Mouse (Mus musculus): ENCODE results near the gene Imp3. TPM values are rescaled to one million over a fixed set of nuclear protein-coding genes. Genes with fewer than 3 reads are reported as not detected.

Imp3 gene
- polyA plus RNA-seq, 1 experiment from 2014 or later = 60.2 TPM

- DNase-seq (ENCODE audit: low spot score) = no peak
- H3K36me3 ChIP-seq (ENCODE audit: control insufficient read depth, insufficient read depth, low read length) = peaks cover 3% of the 10 kb centered on the region; the same call in 1 of the 2 replicates
- WGBS = 91% methylated on average over 3 of the region's 3 CpGs
Observed at GRCm38 (mm10) chr9:56961591-56961990, 24.3 kb downstream of the Imp3 start.

GRCm38 (mm10) chr9:56970158-56970557 is 32.9 kb downstream of the Imp3 start:
- Histone ChIP-seq H3K4me3 (ENCODE audit: low read depth, low read length) (no peak overlapping the region), H3K9me3 (ENCODE audit: control insufficient read depth, low read length) (no peaks in the 10 kb centered on the region), H3K4me1 (ENCODE audit: control insufficient read depth, insufficient read depth, low read length) (no peaks in the 10 kb centered on the region), H3K27me3 (ENCODE audit: control insufficient read depth, insufficient read depth, low read length) (no peaks in the 10 kb centered on the region), H3K9ac (ENCODE audit: low read length) (no peak overlapping the region), H3K4me2 (ENCODE audit: low read depth) (no peak overlapping the region), H3K36me3 (ENCODE audit: control insufficient read depth, insufficient read depth, low read length) (no peaks in the 10 kb centered on the region; the same call in 1 of the 2 replicates), H3K27ac (ENCODE audit: low read depth, low read length) (no peak overlapping the region)
- WGBS = 78% methylated on average over 2 of the region's 2 CpGs
- ATAC-seq (ENCODE audit: insufficient read depth, low FRiP score, low TSS enrichment) = no peak
- DNase-seq (ENCODE audit: low spot score) = no peak

More at GRCm38 (mm10) chr9:56961591-56961990, 24.3 kb downstream of the Imp3 start:
- Histone ChIP-seq H3K4me3 (ENCODE audit: low read depth, low read length) (no peak overlapping the region), H3K27me3 (ENCODE audit: control insufficient read depth, insufficient read depth, low read length) (no peaks in the 10 kb centered on the region), H3K4me2 (ENCODE audit: low read depth) (no peak overlapping the region), H3K27ac (ENCODE audit: low read depth, low read length) (no peak overlapping the region), H3K9me3 (ENCODE audit: control insufficient read depth, low read length) (no peaks in the 10 kb centered on the region), H3K4me1 (ENCODE audit: control insufficient read depth, insufficient read depth, low read length) (no peaks in the 10 kb centered on the region), H3K9ac (ENCODE audit: low read length) (no peak overlapping the region)
- no peak for ATAC-seq (ENCODE audit: insufficient read depth, low FRiP score, low TSS enrichment)

- no peaks in the 10 kb centered on the region for H3K4me1 ChIP-seq (ENCODE audit: control insufficient read depth, insufficient read depth, low read length)
- H3K9me3 ChIP-seq (ENCODE audit: control insufficient read depth, low read length) = no peaks in the 10 kb centered on the region
- no peak for ATAC-seq (ENCODE audit: insufficient read depth, low FRiP score, low TSS enrichment)
- no peaks in the 10 kb centered on the region for H3K27me3 ChIP-seq (ENCODE audit: control insufficient read depth, insufficient read depth, low read length)
- H3K36me3 ChIP-seq (ENCODE audit: control insufficient read depth, insufficient read depth, low read length) = no peaks in the 10 kb centered on the region; the same call in 1 of the 2 replicates
- no peak overlapping the region for H3K4me3 ChIP-seq (ENCODE audit: low read depth, low read length)
- H3K9ac ChIP-seq (ENCODE audit: low read length) = no peak overlapping the region
- no peak overlapping the region for H3K27ac ChIP-seq (ENCODE audit: low read depth, low read length)
- DNase-seq (ENCODE audit: low spot score) = no peak
- 84% methylated on average over 8 of the region's 8 CpGs for WGBS
- H3K4me2 ChIP-seq (ENCODE audit: low read depth) = no peak overlapping the region
Observed at GRCm38 (mm10) chr9:56973960-56974524, 36.8 kb downstream of the Imp3 start.

GRCm38 (mm10) chr9:56975199-56975598 is 37.9 kb downstream of the Imp3 start:
- Histone ChIP-seq H3K4me1 (ENCODE audit: control insufficient read depth, insufficient read depth, low read length) (no peaks in the 10 kb centered on the region), H3K9me3 (ENCODE audit: control insufficient read depth, low read length) (no peaks in the 10 kb centered on the region), H3K4me3 (ENCODE audit: low read depth, low read length) (no peak overlapping the region), H3K36me3 (ENCODE audit: control insufficient read depth, insufficient read depth, low read length) (no peaks in the 10 kb centered on the region; the same call in none of the 2 replicates), H3K27me3 (ENCODE audit: control insufficient read depth, insufficient read depth, low read length) (no peaks in the 10 kb centered on the region), H3K27ac (ENCODE audit: low read depth, low read length) (no peak overlapping the region), H3K9ac (ENCODE audit: low read length) (no peak overlapping the region), H3K4me2 (ENCODE audit: low read depth) (no peak overlapping the region)
- WGBS = 84% methylated on average over 3 of the region's 3 CpGs
- DNase-seq (ENCODE audit: low spot score) (no peak), ATAC-seq (ENCODE audit: insufficient read depth, low FRiP score, low TSS enrichment) (no peak)

GRCm38 (mm10) chr9:56980186-56980585 is 42.9 kb downstream of the Imp3 start:
- H3K9me3 ChIP-seq (ENCODE audit: control insufficient read depth, low read length) = no peaks in the 10 kb centered on the region
- ATAC-seq (ENCODE audit: insufficient read depth, low FRiP score, low TSS enrichment) (no peak), DNase-seq (ENCODE audit: low spot score) (no peak)
- no peak overlapping the region for H3K27ac ChIP-seq (ENCODE audit: low read depth, low read length)
- no peaks in the 10 kb centered on the region; the same call in 1 of the 2 replicates for H3K36me3 ChIP-seq (ENCODE audit: control insufficient read depth, insufficient read depth, low read length)
- H3K27me3 ChIP-seq (ENCODE audit: control insufficient read depth, insufficient read depth, low read length) = no peaks in the 10 kb centered on the region
- no peaks in the 10 kb centered on the region for H3K4me1 ChIP-seq (ENCODE audit: control insufficient read depth, insufficient read depth, low read length)
- H3K4me2 ChIP-seq (ENCODE audit: low read depth) = no peak overlapping the region
- no peak overlapping the region for H3K4me3 ChIP-seq (ENCODE audit: low read depth, low read length)
- H3K9ac ChIP-seq (ENCODE audit: low read length) = no peak overlapping the region
- WGBS = 90% methylated on average over 6 of the region's 6 CpGs

- Histone ChIP-seq H3K27me3 (ENCODE audit: control insufficient read depth, insufficient read depth, low read length) (no peaks in the 10 kb centered on the region), H3K9me3 (ENCODE audit: control insufficient read depth, low read length) (no peaks in the 10 kb centered on the region), H3K36me3 (ENCODE audit: control insufficient read depth, insufficient read depth, low read length) (no peaks in the 10 kb centered on the region; the same call in 1 of the 2 replicates), H3K9ac (ENCODE audit: low read length) (no peak overlapping the region), H3K4me2 (ENCODE audit: low read depth) (no peak overlapping the region), H3K4me1 (ENCODE audit: control insufficient read depth, insufficient read depth, low read length) (no peaks in the 10 kb centered on the region), H3K4me3 (ENCODE audit: low read depth, low read length) (no peak overlapping the region), H3K27ac (ENCODE audit: low read depth, low read length) (no peak overlapping the region)
- 81% methylated on average over 1 of the region's 1 CpGs for WGBS
- DNase-seq (ENCODE audit: low spot score) = no peak
- ATAC-seq (ENCODE audit: insufficient read depth, low FRiP score, low TSS enrichment) = no peak
Observed at GRCm38 (mm10) chr9:56981502-56981901, 44.2 kb downstream of the Imp3 start.

Other genes with a start within 250 kb of the Imp3 start
- 12.2 and 14.7 TPM in 2 replicates for gene Lingo1, start 141.0 kb upstream of the Imp3 start, polyA plus RNA-seq (2014; fragmentation: Nextera tagmentation; extraction: Ambion mirVana)
- gene Odf3l1, start 72.8 kb upstream of the Imp3 start, polyA plus RNA-seq (2014; fragmentation: Nextera tagmentation; extraction: Ambion mirVana) = not detected in 2 replicates
- 2.6 and 3.8 TPM in 2 replicates for gene Cspg4, start 72.4 kb upstream of the Imp3 start, polyA plus RNA-seq (2014; fragmentation: Nextera tagmentation; extraction: Ambion mirVana)
- 4.3 and 6.5 TPM in 2 replicates for gene Snx33, start 9.1 kb upstream of the Imp3 start, polyA plus RNA-seq (2014; fragmentation: Nextera tagmentation; extraction: Ambion mirVana)
- 28.9 and 31.1 TPM in 2 replicates for gene Snupn, start 13.4 kb downstream of the Imp3 start, polyA plus RNA-seq (2014; fragmentation: Nextera tagmentation; extraction: Ambion mirVana)
- gene Ptpn9, start 57.4 kb downstream of the Imp3 start, polyA plus RNA-seq (2014; fragmentation: Nextera tagmentation; extraction: Ambion mirVana) = 35.5 and 36.5 TPM in 2 replicates
- 55.3 and 57.1 TPM in 2 replicates for gene Sin3a, start 134.6 kb downstream of the Imp3 start, polyA plus RNA-seq (2014; fragmentation: Nextera tagmentation; extraction: Ambion mirVana)
- 23.9 and 29.4 TPM in 2 replicates for gene Man2c1, start 193.2 kb downstream of the Imp3 start, polyA plus RNA-seq (2014; fragmentation: Nextera tagmentation; extraction: Ambion mirVana)
- 6.6 TPM in 2 replicates for gene Neil1, start 210.8 kb downstream of the Imp3 start, polyA plus RNA-seq (2014; fragmentation: Nextera tagmentation; extraction: Ambion mirVana)
- gene Commd4, start 220.9 kb downstream of the Imp3 start, polyA plus RNA-seq (2014; fragmentation: Nextera tagmentation; extraction: Ambion mirVana) = 97.8 and 99.0 TPM in 2 replicates